Mouse (Mus musculus) E14TG2a.4 (cell line): ENCODE measurements around the gene Coro1a.
A peak's percentile ranks its signal among the peaks of the same experiment; 100 is the strongest.

Experiments
- CTCF ChIP-seq: conservative IDR thresholded peaks from 2 replicates; pipeline ENCODE4 v1.5.1; 2014; ENCODE audit warnings: low read length
- NANOG ChIP-seq: IDR thresholded peaks from 2 replicates; pipeline ENCODE4 v1.6.1; 2014; ENCODE audit warnings: borderline replicate concordance, low read length, mixed read lengths
- POU5F1 ChIP-seq: IDR thresholded peaks from 2 replicates; pipeline ENCODE4 v1.6.1; 2014; ENCODE audit warnings: low read length, borderline replicate concordance

DNA sequence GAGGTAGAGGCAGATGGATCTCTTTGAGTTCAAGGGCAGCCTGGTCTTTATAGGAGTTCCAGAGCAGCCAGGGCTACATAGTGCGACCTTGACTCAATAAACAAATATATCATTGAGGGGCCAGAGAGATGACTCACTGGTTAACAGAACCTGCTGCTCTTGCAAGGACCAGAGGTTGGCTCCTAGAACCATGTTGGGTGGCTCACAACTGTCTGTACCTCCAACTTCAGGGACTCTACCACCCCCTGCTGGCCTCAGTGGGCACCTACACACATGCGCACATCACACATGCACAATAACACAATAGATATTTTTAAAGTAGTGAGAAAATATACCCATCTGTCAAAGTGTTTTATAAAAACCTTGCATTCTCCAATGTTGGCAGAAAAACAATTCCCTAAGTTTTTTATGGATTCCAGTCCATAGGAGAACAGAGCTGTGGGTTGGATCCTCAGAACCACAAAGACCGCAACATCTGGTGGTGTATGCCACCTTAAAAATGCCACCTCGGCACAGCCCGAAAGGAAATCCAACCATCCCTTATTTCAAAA is 11.3 kb upstream of the Coro1a start:
- peak; percentile 82 for TF ChIP-seq CTCF
- TF ChIP-seq POU5F1: no peak
- no peak for TF ChIP-seq NANOG
